Mouse (Mus musculus) heart, adult 8-10 months (tissue): Measurements from ENCODE around the gene Hoxd12. TPM values are rescaled to one million over a fixed set of nuclear protein-coding genes. Genes with fewer than 3 reads are reported as not detected.

Experiments
- DNase-seq: peaks from one replicate; pipeline ENCODE4 v3.0.0; 2022; ENCODE audit warnings: low spot score
- total RNA-seq, 4 experiments: library from RNA; stranded (reverse); gene quantifications; 2 replicates each; pipeline ENCODE4 v1.2.4; 2022

The Hoxd12 gene
- total RNA-seq, 4 experiments from 2014 or later, result not detected

- DNase-seq, result no peak
Observed at GRCm38 (mm10) chr2:74663291-74663925, 11.4 kb upstream of the Hoxd12 start.

DNA sequence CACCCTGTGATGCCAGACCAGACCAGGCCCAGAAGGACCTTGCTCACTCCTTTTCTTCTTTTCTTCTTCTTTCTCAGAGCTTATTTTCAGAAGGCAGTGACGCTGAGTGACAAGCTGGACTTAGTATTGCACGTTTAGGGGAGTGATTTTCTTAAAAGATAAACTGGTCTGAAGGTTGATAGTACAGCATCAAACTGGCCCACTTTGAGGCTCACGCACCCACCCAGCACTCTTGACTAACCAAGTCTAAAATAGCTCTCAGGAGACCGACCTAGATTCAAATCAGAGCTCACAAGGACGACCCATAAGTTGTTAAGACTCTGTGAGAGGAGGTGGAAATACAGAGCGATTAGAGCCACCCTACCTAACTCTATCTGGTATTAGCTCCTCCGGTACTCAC is 8.4 kb upstream of the Hoxd12 start:
- DNase-seq, result no peak

GRCm38 (mm10) chr2:74667191-74667841 is 7.5 kb upstream of the Hoxd12 start:
- DNase-seq, result no peak

- DNase-seq, result no peak
Observed at GRCm38 (mm10) chr2:74667842-74668357, 6.9 kb upstream of the Hoxd12 start, which contains the start of gene Hoxd13. TSS of gene Hoxd13 (plus strand) at chr2:74668310.

DNA sequence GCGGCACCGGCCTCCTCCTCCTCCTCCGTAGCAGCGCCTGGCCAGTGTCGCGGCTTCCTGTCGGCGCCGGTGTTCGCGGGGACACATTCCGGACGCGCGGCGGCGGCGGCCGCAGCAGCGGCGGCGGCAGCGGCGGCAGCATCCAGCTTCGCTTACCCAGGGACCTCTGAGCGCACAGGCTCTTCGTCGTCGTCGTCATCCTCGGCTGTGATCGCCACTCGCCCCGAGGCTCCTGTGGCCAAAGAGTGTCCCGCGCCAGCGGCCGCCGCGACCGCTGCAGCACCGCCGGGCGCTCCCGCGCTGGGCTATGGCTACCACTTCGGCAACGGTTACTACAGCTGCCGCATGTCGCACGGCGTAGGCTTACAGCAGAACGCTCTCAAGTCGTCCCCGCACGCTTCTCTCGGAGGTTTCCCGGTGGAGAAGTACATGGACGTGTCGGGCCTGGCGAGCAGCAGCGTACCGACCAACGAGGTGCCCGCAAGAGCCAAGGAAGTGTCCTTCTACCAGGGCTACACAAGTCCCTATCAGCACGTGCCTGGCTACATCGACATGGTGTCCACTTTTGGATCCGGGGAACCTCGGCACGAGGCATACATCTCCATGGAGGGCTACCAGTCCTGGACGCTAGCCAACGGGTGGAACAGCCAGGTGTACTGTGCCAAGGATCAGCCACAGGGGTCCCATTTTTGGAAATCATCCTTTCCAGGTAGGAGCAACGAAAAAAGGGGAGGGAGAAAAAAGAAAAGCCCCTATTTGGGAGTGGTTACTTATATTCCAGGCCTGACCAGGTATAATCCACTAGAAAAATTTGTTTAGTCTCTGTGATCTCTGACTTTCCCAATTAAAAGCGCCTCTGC is 6.2 kb upstream of the Hoxd12 start:
- DNase-seq, result no peak

DNA sequence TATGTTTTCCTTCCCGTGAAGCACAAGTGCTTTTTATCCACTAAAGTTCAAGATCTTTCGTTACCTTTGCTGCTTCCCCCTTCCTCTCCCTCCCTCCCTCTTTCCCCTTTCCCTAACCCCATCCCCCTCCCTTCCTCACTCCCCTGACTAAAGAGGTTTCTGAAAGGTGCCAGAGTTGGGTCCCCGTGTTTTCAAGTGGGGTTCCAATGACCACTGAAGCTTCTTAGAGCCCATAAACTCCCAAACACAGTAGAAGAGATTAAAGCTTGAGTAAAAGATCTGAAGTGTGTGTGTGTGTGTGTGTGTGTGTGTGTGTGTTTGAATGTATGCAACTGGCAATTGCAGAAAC is 5.6 kb upstream of the Hoxd12 start:
- DNase-seq, result no peak

DNA sequence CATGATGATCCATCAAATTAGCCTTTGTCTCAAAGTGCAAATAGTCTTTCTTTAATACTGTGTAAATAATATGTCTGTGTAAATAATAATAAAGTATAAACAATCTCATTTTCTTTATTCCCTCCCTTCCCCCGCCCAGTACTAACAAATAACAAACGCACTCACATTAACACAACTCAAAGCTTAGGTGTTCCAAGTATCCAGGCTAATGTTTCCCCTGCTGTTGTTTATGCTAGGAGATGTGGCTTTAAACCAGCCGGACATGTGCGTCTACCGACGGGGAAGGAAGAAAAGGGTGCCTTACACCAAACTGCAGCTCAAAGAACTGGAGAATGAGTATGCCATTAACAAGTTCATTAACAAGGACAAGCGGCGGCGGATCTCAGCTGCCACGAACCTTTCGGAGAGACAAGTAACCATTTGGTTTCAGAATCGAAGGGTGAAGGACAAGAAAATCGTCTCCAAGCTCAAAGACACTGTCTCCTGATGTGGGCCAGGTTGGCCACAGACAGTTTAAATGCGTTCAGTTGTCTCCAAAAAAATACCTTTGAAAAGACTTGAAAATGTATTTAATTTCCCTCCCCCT is 5.1 kb upstream of the Hoxd12 start:
- no peak for DNase-seq

DNA sequence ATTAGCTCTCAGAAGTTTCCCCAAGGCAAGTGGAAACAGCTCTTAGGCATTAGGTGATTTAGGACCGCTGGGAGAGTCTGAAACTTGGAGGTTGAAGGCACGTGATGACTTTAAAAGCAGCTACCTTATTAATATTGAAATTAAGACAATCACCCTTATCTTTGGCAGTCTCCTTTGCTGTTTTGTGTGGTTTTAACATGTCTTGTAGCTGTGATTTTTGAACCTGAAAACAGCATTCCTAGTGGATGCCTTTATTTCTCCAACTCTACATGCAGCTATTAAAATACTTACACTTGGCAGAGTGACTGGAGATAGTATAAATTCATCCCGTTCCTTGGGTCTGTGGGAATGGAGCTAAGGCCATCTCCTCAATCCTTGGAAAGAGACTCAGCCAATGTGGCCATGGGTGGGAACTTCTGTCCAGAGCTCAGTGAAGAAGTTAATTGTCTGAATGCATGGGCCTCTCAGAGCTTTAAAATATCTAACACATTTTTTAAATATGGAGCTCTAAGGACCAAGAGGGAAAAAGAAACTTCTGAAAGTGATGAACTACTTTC is 4.1 kb upstream of the Hoxd12 start:
- no peak for DNase-seq

DNA sequence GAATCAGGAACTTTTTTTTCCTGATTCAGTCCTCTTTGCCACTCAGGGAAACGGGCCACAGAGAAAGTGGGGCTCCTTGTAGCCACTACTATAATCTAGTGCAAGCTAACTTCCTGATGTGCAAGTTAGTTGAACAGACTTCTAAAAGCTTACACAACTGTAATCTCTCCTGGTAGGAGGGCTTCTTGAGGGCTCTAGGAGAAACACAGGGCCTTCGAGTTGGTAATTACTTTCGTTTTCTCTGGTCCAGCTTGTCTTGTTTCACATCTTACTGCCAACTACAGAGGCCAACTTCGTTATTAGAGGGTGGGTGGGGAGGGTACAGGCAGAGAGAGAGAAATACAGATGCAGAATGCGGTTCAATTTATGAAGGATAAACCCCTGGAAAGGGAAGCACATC is 3.0 kb upstream of the Hoxd12 start:
- DNase-seq, result no peak

GRCm38 (mm10) chr2:74672481-74673362 is 2.1 kb upstream of the Hoxd12 start:
- no peak for DNase-seq

GRCm38 (mm10) chr2:74673835-74674425 is 883 bp upstream of the Hoxd12 start:
- DNase-seq, result no peak

- DNase-seq, result no peak
Observed at GRCm38 (mm10) chr2:74675666-74676282, 961 bp downstream of the Hoxd12 start.

DNA sequence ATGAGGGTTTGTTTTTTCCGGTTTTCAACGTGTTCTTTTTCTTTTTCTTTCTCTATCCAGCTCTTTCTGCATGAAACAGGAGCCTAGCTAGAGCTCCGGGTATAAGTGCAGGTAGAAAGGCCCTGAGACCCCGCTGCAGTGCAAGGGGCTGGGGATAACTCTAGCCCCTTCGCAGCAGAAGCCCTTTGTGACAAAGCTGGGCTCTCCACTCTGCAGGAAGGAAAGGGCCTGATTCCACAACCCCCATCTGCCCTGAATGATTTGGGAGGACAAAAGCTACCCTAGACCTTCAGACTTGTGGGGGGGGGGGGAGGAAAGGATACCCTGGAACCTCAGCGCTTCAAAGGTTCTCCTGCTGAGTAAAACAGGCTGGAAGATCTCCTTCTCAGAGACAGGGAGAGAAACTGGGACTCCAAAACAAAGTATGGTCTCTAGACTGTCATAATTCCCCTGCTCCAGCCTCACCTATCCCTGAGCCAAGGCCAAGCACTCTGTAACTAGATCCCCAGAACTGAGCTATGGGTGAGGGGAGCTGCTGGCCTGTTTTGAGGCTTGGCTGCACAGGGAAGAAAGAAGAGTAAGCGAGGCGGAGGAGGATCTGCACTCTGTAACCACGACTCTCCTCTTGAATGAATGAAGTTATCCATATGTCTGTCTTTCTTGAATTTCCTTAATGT is 1.7 kb downstream of the Hoxd12 start:
- no peak for DNase-seq

DNA sequence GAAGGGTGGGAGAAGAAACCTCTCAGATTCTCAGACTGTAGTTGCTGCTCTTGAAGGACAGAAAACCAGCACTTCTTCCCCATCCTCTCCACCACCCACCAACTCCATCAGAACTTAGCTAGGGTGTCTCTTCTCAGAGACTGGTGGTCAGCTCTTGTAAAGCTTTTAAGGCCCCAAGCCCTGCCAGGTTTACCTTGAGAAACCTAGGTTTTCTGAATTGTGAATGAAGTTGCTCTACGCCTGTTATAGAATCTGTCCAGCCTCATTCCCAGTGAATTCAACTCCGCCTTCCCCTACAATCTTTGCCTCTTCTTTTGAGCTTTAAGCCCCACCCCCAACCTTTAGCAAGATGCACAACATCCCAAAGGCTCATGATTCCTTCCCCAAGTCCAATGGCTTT is 2.3 kb downstream of the Hoxd12 start:
- DNase-seq, result no peak

DNA sequence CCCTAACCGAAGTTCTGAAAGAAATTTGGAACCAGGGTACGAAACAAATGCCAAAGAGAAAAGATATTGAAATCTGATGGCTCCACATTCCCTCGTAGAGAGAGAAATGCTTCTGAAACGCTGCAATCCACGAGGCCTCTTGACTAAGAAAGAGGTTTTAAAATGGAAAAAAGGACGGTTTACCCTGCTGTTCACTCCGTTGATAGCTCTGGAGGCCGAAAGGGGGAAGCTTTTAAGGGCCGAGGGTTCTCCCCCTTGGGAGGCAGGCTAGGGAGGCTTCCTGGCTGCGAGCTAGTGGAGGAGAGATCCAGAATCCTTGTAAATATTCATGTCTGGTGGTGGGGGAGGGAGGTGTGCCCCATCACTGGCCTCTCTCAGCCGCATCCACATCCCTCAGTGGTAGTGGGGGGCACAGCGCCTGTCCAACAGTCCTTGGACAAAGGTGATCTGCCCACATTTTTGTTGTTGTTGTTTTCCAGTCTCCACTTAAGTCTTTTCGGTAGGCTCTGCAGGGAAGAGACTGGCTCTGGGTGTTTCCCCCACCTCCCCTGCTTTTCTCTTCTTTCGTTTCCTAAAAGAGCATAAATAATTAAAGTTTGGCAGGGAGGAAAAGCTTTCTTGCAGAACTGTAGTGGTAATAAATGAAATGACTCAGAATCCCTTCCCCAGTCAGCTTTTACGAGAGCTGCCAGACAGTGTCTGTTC is 4.2 kb downstream of the Hoxd12 start, which contains the start of gene Hoxd11:
Hoxd11 (plus strand) TSS at position 667 of the 705 bp plus-strand sequence.
- DNase-seq, result no peak

- no peak for DNase-seq
Observed at GRCm38 (mm10) chr2:74679596-74679971, 4.8 kb downstream of the Hoxd12 start.

DNA sequence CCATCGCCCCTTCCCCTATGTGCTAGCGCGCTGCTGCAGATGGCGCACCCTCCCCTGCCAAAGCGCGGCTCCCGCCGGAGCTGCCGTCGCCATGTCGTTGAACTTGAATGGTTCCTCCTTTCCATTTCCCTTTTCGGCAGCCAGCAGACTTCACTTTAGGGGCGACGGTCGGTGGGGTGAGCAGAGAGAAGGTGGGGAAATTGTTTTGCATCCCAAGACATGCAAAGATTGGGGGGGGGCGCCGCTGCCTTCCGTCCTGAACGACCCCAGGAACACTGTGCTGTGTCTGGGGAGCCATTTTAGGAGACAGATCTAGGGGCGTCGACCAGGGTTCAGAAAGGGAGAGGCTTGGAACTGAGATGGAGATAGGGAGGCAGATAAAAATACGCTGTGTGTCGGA is 5.2 kb downstream of the Hoxd12 start:
- no peak for DNase-seq

DNA sequence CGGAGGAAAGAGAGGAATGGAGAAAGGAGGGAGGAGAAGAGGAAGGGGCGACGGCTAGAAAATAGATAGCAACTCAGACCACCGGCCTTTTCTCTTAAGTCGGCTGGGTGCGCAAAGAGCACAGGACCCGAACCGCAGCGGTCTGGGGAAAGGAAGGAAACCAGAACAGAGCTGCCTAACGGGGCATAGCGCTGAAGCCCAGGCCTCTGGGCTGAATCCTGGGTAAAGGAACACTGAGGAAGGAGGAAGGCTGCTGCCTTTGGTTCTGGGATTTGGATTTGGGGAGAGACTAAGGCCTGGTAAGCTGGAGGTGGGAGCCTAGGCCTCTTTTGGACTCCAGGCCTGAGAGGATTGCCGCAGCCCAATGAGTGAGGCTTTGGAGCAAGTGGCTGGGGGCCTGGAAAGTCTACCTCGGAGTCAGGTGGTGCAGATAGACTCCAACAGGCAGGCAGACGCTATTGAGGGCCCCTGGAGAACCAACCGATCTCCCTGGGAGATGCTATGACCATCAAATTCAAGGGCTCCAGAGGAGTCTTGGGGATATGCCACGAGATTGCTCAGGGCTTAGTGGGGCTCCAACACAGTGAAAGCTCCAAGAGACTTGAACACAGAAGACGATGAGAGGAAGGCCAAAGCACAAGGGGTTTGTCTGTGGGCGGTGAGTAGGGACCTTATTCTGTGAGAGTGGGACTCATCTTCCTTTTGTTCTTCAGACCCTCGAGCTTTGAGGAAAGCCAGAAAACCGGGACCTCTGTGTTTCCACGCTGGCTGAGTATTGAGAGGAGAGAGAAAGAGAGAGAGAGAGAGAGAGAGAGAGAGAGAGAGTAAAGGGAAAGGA is 6.0 kb downstream of the Hoxd12 start:
- DNase-seq, result no peak
